Mouse (Mus musculus) embryonic fibroblast, embryonic 13.5 days (primary cell): Measurements from ENCODE around the gene Ackr4.

Experiments used
- CTCF ChIP-seq: IDR thresholded peaks from 2 replicates; pipeline ENCODE4 v1.5.1; 2011; ENCODE audit warnings: mild to moderate bottlenecking, control low read depth, low read length, moderate library complexity, borderline replicate concordance; ENCODE audit not compliant: insufficient read depth
- POLR2A ChIP-seq: IDR thresholded peaks from 2 replicates; pipeline ENCODE4 v1.6.1; 2011; ENCODE audit warnings: low read depth, mild to moderate bottlenecking, control low read depth, low read length, moderate library complexity

DNA sequence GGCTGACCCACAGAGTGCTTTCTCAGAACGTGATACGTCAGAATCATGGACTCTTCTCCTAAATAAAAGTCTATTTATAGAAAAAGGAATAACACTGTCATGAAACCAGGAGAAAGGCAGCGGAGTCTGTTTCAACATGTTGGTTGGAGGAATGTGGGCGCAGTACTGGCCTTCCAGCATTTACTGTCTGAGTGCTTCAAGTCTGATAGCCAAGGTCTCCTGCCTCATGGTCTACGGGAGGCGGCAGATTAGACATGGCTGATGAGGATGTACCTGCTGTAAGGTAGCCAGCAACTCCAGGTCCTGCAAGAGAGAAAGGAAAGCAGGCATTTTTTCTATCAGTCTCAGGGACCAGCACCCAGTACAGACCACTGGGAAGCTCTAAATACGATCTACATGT, 25.4 kb upstream of the Ackr4 start:
- no peak for TF ChIP-seq CTCF
- no peak for TF ChIP-seq POLR2A
